Mouse (Mus musculus) urinary bladder, adult 2 months (tissue): ENCODE data around the gene Cfap299. TPM values are rescaled to one million over a fixed set of nuclear protein-coding genes. Genes with fewer than 3 reads are reported as not detected.
"Not testable (repeated sequence)": the region's sequence is repeated elsewhere in the genome, so short reads cannot be mapped to it uniquely, and the experiment has no call there.

Source experiments
- DNase-seq: peaks from one replicate; pipeline ENCODE4 v3.0.0; 2022; ENCODE audit warnings: low spot score
- polyA plus RNA-seq: library from polyadenylated mRNA; depleted of rRNA; stranded (reverse); fragments of >200 nt; gene quantifications from 2 replicates; pipeline ENCODE4 v1.2.3, GENCODE M21; 2012

Cfap299 gene
- polyA plus RNA-seq, 1 experiment = 0.69 TPM

DNA sequence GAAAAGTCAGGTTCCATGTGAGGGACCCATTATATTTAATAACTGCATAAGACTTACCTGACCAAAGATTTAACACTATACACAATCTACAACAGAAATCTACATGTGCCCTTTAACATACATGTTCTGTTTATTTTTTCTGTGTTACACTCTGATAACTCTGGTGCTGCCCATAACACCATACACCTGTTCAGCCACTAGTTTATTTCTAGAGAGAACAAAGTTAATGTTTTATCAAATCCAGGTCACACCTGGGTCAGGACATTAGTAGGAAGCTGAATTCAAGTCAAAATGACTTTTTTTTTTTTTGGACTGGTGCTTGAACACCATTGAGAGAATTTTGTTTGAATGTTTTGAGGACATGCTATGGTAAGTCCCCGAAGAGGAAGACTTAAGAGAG, 194.7 kb downstream of the Cfap299 start:
- DNase-seq = no peak

DNA sequence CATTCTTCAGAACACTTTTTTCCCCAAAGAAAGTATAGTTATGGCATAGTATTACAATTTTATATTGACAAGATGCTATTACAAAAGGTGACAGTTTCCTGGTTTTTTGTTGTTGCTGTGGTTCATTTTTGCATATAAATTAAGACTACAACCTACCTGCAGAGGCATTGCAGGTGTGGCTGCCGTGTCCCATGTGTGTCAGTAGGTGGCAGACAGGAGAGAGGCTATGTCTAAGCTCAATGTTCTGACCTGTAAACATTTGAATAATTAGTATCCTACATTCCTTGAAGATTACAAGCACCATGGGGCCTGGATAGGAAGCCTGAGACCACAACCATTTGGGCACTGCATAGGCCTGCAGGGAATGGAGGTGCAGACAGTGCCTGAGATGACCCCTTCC, 212.2 kb downstream of the Cfap299 start:
- DNase-seq = no peak

DNA sequence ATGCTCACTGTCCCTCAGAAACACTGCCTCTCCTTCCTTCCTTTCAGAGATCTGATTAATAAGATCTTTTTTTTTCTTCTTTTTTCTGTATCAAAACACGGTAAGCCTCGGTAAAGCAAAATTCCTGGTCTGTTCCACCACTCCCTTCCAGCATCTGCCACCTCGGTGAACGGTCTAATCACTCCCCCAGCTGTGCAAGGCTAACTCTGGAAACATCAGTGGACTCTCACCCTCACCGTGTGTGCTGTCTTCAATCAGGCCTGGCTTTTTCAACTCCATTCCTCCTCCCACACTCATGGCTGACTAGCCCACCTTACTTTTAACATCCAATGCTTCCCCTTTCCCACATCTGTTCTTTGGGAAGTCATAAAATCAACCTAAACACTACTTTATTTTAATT, 221.2 kb downstream of the Cfap299 start:
- DNase-seq = no peak

DNA sequence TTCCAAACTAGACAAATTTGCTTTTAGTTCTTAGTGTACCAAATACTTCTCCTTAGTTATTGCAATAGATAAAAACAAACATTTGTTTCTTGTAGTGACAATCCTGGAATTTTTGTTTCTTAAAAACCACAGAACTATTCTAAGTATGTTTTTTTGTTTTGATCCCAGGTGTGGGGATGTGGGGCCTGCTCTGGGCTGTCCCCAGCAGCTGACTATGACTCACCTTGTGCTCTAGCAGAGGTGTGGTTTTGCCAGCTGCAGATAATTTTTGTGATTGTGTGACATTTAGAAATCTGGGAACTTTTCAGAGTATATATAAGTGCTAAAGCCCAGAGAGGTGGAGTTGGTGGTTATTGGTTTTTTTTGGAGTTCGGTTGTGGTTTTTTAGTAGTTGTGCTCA, 221.8 kb downstream of the Cfap299 start:
- DNase-seq = no peak

DNA sequence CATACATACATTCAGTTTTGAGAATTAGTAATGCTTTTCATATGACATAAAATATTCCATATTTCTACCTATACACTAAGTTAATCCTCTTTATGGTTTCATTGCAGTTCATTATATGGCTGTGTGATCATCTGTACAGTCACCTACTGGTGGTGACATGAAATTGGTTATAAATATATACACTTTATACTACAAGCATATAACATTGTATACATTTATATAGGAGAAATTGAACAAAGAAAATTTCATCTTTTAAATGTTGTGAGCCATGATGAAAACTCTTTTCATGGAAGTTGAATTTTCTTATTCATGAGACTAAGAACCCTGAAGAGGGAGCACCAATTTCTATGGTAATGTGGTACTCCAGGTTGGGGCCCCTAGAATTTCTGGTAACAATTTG, 223.3 kb downstream of the Cfap299 start, which contains the start of gene Gm11111:
Gm11111 (plus strand) TSS at position 301 of the 400 bp plus-strand sequence.
- DNase-seq = no peak

DNA sequence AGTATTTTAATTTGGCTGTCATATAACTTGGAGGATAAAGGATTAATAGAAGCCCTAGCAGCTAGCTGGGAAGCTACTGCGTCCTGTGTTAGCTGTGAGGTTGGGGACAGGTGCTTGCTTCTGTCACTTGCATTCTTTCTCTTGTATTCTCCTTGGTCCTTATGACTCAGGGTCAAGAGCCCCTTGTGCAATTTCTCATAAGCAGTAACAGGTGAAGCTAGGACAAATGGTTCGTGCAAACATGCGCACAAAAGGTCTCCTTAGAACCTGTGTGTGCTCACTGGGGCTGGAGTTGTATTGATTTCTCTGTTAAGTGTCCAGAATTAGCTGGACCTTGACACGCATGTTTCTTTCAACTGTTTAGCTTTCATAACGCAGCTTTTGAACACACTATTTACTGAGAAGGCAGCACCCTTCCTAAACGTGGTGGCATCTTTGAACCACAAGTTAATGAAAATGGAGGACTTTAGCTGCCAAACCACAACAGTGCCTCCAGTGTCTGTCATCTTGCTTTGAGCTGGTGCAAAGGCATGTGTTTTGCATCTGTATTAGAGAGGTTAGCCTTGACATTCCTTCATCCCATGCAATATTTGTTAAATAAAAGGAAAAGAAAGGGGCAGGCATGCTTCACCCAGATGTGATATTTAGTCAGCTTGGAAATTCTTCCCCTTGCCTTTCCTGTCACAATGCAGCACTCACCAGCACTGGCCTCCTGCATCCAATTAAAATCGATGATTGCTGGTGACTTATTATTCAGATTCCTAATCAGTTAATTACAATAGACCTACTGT, 223.9 kb downstream of the Cfap299 start:
- no peak for DNase-seq

DNA sequence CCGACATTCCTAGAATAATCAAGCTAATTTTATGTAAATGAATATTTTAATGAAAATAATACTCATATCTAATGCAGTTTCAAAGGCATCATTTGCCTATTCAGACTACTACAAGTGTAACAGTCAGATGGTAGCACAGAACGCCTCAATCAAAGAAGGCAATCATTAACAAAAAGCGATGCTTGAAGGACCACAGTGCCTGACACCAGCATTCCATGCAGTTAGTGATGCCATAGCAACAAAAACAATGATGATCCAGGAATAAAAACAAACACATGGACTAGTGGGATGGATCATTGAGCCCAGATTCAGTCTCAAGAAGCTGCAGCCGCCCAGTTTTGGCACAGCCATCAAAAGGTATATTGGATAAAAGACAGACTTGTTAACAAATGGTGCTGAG, 232.2 kb downstream of the Cfap299 start:
- no peak for DNase-seq

DNA sequence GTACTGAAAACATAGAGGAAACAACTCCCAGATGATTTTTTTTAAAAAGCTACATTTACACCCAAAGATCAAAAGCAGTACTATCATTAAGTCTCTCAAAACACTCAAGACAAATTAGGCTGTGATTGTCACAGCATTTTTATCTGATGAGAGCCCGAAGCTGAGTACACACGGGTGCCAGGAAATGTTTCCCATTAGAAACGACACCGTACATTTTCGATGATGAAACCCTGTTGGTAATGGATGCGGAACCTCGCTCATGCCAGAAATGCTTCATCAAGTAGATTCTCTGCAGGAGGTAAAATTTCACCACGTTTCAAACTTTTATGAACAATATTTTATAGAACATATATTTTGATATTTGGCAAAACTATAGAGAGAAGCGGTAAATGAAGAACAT, 233.7 kb downstream of the Cfap299 start:
- DNase-seq = no peak

DNA sequence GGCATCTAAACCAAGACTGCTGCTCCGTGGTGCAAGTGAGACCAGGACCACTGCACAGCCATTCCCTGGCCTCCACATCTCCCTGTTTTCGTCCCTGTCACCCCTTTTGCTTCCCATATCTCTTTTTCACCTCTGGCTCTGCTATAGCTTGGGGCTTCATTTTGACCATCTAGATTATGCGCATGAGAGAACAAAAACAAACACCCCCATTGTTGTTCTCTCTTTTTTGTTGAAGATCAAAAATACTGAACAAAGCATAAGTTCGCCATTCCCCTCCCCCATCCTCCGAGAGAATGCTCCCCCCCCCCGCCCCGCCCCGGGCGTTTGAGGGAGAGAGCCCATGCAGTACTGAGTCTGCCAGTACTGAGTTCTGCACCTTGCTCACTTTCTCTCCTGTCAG, 234.7 kb downstream of the Cfap299 start:
- no peak for DNase-seq

DNA sequence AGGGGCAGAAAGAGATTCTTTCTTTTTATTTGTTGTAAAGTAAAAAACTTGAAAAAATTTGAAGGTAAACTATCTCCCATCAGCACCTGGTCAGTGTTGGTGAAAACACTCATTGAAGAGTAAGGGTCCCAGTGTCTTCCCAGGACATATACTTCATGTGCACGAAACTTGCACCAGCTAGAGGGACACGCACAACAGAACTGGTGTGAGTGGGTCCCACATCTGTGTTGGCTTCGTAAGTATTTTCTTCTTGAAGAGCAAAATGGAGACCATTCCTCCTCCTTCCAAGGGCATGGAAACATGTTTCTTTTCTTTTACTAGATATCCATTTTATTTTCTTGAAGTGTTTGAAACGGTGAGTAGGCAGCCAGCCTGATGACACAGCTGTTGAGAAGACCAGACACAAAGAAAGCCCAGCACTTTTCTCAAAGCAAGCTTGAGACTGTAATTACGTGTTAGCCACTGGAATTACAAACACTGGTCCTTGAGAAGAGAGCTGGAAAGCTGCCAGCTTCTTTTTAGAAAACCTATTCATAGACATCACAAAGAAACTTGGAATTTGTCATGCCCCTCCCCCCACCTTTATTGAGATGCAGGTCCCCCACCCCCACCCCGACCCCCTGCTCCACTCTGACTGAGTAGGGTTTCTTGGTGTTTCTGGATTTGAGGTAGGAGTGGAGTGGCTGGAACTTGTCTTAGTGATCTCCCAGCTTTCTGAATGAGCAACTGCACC, 237.5 kb downstream of the Cfap299 start:
- no peak for DNase-seq

DNA sequence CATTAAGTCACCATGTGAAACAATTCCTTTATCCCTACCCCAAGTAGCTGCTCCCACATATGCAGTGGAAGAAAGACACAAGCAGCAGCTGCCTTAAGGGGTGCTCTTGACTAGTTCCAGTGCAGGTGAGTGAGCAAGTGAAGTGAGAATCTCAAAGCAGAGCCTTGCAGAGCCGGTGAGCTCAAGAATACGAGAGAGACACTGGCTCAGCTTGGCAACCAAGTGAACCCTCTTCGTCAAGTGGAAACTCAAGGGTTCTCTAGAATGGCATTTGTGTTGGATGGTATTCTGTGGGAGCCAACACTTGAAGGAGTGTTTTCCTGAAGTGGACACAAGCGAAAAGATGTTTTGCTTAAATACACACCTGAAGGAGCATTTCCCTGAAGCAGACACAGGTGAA, 239.4 kb downstream of the Cfap299 start:
- no peak for DNase-seq

DNA sequence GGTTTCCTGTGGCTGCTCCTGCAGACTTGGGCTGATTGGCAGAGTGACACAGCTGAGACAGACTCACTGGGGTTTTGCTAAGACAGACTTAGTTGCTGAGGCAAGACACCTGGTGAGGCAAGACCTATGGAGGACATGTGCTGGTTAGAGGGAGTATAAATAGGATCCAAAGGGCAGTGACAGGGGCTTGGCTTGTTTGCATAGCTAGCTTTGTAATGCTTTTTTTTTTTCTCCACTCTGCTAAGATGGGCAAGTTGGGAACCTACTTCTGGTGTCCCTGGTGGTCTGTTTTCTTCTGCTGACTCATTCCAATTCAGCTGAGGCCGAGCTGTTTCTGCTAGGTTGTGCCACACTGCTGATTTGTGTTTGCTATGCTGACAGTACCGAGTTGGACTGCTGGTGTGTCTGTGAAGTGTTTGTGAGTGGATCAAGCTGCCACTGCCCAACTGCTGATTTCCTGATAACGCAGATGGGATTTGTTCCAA, 240.0 kb downstream of the Cfap299 start:
- DNase-seq = no peak

DNA sequence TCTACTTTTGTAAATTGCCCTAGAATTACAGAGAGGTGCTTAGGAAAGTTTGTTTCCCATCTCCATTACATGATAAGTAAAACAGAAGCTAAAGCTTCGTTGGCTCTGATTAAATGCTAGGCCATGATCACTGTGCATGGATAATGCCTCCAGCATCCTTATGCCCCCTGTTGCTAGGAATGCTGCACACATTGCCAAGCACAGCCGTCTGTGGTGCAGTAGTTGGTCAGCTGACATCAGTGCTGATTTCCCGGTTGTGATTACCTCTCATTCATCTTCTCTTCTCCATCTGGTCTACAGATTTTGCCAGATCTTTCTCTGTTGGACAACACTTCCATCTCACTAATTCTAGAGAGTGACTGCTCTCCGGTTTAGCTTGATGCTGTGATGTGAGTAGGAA, 243.3 kb downstream of the Cfap299 start:
- no peak for DNase-seq

DNA sequence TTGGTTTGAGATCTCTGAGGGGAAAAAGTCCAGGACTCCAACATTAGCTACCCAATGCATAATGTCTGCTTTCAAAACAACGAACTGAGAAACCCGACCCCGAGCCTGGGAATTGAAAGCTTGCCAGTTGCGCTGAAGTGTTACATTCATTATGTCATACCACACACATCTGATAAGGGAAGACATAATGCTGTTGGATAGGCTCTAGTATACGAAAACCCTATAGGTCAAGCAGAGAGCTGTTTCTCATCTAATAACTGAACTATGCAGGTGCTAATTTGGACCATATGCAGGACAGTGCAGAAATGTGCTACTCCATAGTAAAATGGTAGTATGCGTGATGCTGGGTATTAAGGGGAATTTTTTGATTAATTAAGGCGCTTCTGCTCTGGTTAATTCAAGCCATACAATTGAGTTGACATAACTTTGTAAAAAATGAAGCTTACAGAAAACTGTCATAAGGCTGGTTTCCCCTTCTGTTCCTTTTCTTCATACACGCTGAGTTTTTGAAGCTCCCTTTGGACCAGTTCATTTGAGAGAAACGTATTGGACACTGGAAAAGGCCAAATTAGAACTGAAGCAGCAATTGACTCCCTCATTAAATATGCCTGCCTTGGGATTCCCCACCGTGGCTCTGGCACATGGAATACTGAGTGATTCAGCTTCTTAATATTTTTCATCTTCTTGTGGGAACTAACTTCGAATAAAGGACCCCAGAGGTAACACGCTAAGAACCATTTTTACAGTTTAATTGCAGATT, 245.8 kb downstream of the Cfap299 start:
- DNase-seq = no peak

DNA sequence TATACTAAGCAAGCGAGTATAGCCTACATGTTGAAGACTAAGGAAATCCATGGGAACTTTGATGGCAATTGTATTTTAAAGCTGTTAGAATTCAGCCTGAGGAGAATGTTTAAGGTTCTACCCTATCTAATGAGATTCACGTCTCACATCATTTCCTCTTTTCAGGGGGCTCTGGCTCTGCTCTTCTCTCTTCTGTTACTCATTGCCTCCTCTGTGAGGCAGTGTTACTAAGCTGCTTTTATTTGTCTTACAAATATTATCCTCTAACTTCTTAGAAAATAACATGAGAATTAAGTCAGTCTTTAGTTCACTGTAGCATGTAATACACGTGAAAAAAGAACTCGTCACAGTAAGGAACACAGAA, 246.3 kb downstream of the Cfap299 start:
- no peak for DNase-seq

DNA sequence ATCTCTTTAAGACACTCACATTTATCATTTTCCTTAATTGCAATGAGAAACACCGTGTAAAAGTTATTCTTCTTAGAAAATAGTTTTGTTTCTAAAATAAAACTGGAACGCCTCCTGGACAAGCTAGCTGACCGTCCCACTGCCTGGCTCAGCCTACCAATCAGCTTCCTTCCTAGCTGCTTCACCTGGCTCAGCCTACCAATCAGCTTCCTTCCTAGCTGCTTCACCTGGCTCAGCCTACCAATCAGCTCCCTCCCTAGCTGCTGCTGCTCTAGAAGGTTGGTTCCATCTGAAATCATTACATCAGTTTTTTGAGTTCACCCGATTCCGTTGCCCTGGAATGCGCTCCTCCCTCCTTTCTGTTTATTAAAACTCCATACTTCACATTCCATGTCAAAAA, 247.4 kb downstream of the Cfap299 start:
- not testable (repeated sequence) for DNase-seq

DNA sequence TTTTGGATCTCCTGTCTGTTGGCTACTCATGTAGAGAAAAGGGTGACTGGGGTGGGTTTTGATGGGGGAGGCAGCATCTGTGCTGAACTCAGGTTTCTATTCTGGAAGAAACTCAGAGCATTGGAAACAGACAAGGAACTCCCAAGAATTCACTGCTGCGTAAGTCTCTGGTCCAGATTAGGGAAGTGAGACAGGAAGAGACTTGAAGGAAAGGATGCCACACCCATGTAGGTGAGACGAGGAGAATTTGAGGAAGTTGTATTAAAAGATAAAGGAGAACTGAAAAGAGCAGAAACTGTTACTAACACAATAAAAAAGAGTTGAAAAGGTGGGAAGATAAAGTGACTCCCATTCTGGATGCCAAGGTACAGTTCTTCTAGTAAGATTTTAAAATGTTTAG, 249.3 kb downstream of the Cfap299 start:
- no peak for DNase-seq

DNA sequence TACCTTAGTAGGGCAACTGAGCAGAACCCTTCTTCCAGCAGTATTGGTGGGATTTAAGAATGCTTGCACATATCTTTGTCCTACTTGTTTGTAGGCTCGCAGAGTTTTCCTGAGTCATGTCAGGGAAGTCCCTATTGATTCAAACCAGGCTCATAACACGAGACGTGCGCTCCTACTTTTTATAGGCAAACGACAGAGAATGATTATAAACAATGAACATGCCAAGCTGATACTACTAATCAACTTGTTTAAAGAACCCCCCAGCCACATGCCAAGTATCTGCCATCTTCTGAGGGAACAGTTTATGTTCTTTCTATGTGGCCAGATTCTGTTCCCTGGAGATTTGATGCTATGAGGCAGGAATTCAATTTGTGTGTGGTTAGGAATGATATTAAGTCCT, 251.7 kb downstream of the Cfap299 start:
- no peak for DNase-seq

DNA sequence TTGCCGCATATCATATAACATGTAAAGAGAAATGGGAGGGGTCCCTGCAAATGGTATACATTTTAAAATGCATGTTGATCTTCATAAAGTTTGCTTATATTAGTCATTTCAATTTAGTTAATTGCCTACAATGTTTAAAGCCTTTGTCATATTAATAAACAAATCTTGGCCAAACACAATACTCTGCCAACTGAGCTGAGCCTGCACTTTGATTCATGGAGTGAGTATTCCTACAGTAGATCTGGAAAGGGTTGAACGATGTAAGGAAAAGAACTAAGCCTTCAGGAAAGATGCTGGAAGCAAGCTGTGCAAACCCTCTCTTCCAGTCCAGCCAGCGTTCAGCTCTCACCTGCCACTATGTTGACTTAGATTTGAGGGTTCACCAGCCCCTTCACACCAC, 252.9 kb downstream of the Cfap299 start:
- DNase-seq = no peak

DNA sequence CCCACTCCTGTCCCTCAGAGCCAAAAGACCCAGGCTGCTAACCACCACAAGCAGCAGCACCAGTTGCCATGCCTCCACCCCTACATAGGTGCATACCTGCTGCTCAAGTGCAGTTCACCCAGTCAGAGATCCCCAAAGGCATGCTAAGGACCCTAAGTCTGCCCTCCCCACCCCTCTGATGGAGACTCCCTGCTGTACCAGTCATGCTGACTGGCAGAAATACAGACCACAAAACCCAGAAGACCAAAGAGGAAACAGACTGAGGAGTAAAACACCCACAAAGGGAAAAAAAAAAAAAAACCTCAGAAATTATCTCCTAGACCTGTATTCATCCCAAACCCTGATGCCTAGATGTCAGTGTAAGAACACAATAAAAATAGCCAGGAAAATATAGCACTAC, 256.8 kb downstream of the Cfap299 start:
- DNase-seq = no peak

DNA sequence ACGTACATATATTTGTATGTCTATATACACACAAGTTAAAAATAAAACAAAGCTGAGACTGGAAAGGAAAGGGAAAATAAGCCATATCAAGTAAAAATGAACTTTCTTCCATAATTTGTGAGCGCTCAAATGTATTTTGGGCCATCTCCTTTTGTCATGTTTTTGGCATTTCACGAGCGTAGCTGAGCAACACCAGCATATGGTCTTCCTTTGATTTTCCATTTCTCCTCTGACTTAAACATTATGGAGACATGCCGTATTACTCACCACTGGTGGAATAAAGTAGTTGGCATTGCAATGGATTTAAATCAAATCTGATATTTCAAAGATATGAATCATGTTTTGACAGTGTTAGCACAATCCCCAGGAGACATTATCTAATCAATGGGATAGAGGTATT, 284.4 kb downstream of the Cfap299 start:
- no peak for DNase-seq

DNA sequence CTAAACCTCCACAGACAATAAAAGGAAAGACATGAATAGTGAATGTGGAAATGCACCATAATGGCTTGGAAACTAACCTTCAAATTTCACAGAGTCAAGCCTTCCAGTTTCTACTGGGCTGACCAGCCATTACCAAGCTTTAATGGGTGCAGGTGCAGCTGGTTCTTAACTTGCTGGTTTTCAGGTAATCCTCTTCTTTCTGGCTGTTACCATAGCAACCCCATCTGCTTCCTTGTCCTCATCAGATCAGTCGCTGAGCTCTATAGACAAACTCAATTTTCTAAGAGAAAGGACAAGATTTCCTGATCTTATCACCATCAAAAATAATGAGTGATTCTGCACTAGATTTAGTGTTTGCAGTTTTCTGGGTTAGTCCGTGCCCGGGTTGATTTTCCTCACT, 287.8 kb downstream of the Cfap299 start:
- DNase-seq = no peak

DNA sequence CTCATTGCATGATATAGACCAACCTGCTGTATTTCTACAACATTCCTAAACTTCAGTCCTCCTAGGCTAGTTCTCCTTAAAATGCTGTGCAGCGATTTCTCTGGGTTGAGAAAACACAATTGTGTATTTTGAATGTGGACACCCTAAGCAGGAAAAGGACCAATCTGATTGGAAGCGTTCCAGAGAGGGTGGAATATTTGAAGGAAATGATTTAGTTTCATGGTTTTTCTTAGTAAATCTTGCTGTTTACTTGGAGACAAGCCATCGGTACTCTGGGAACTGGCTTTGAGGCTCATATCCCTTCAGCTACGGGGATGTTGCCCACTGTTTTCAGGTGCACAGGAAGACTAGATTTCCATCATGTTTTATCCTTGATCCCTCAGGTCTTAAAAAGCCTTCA, 288.3 kb downstream of the Cfap299 start:
- no peak for DNase-seq
